Mouse (Mus musculus): ENCODE measurements around the gene Exoc4.

- TF ChIP-seq CTCF (conservative IDR thresholded peaks at IDR 0.05; ENCODE audit: insufficient read depth, insufficient read length, low read depth, low read length) (no peak), POLR2A (IDR thresholded peaks at IDR 0.05; ENCODE audit: low read depth, low read length) (no peak)
These were observed 751.8 kb downstream of the Exoc4 start for GRCm38 (mm10) chr6:34000644-34001043.

Measured in kidney, adult 2 months (tissue).